Mouse (Mus musculus): ENCODE results near the gene Kiss1. TPM values are rescaled to one million over a fixed set of nuclear protein-coding genes. Genes with fewer than 3 reads are reported as not detected.
A peak's percentile ranks its signal among the peaks of the same experiment; 100 is the strongest.

The Kiss1 gene
- total and polyA plus RNA-seq, 3 experiments = not detected

GRCm38 (mm10) chr1:133363276-133364021 is 41.8 kb downstream of the Kiss1 start, which contains the start of gene Etnk2:
Etnk2 (plus strand) TSS chr1:133363572.
- DNase-seq = peak; percentile 94

- no peak for DNase-seq
These were observed 42.5 kb downstream of the Kiss1 start for GRCm38 (mm10) chr1:133364022-133364630.

- peak; percentile 45 for DNase-seq
These were observed 43.2 kb downstream of the Kiss1 start for GRCm38 (mm10) chr1:133364890-133365289.

DNA sequence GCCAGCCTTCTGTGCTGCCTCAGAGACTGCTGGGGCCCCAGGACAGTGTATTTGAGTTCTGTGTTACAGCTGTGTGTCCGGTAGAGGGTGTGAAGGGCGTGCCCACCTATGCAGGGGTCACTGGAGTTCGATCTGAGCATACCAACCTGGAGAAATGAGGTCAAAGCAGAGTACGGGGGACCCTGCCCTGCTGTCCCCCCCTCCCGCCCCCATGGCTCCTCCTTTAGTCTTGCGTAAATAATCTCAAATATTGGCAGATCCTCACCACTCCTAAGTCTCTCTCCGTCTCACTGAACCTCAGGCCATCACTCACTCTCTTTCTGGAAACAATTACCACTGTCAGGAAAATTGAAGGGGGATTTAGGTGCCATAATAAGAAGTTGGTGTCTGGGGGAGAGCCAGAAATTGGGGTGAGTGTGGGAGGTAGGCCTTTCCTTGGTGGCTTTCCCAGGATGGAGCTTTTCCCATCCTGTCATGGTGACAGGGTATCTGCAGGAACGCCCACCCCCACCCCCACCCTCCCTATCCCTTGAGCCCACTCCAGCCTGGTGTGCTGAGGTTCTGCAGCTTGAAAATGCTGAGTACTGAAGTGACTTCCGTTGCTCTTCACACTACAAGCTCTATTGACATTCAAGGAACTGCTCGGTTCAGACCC is 45.4 kb downstream of the Kiss1 start:
- DNase-seq = no peak

DNA sequence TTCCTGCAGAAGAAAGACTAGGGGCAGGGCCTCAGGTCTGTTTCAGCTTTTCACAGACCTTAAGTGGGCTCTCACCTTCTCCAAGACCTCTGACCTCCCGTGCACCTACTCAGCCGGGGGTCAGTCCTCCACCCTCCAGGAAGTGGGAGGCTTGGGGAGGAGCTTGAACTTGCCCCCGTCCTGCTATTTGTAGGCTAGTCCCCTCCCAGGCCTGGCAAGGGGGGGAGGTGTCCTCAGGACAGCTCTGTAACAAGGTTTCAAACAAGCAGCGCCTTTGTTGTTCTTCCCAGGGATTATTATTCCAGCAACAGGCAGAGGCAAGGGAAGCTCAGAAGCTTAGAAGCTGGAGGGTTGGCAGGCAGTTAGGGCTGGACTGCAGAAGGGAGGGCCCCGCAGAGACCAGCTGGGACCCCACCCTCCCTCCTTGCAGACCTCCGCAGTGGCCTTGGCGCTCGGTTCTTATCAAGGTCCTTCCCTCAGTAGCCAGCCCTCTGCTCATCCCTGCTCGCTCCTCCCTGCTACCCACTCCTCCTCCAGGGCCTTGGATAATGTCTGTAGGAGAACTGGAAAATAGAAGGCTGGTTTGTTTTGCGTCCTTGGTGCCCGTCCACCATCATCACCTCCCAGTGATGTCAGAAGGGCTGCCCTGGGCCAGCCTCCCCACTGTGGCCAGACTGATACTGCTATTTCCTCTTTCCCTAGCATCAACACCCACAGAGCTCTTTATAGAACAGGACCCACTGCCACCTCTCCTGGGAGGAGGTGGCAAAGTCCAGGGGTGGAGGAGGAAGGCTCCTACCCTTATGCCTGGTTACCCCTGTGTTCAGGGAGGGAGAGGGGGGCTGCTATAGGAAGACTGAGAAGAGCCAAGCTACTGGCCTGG is 46.2 kb downstream of the Kiss1 start:
- peak; percentile 69 for DNase-seq

DNA sequence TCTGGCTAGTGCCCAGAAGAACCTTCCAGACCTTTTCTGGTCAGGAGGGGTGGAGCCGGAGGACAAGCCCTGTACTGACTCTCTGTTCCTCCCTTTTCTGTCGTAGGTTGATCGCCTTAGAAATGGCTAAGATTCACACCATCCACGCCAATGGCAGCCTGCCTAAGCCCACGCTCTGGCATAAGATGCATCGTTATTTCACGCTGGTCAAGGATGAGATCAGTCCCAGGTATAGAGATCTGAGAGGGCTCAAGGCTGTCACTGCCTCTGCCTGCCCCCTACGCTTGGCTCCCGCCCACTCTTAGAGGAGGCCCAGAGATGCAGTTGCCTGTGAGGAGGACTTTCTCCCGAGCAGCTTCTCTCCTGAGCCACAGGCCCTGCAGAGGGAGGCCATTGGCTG is 47.0 kb downstream of the Kiss1 start:
- DNase-seq = peak; percentile 53

DNA sequence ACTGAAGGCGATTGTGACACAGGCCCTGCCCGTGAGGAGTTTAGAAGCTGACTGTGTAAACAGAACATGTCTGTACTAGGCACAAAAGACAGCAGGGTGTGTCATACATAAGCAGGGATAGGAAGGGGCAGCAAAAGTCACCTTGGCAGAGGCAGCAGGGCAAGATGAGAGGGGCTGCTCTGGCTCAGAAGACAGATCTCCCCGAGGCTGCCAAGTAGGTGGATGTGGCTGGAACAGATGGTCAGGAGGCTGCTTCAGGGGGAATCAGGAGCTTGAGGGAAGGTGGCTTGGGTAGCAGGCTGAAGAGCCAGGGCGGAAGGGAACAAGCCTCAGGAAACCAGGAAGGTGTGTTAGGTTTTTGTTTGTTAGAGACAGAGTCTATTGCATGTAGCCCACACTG is 48.7 kb downstream of the Kiss1 start:
- DNase-seq = no peak

DNA sequence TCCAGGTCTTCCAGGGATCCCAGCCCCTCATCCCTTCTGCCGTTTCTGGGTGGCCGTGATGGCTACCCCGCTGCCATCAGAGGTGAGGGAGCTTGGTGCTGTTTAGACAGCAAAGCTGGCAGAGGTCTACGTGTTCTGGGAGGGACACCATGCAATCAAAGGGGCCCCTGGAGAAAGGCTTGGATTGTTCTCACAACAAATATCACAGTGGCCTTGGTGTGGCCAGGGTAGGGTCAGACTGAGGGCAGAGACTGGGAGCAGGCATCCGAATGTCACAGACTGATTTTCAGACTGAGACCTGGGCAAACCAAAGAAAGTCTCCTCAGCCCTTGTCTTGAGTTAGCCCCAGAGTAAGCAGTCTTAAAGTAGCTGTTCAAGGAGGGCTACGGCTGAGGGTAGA is 49.8 kb downstream of the Kiss1 start:
- DNase-seq = peak; percentile 36

GRCm38 (mm10) chr1:133372113-133372512 is 50.4 kb downstream of the Kiss1 start:
- DNase-seq = peak; percentile 79

DNA sequence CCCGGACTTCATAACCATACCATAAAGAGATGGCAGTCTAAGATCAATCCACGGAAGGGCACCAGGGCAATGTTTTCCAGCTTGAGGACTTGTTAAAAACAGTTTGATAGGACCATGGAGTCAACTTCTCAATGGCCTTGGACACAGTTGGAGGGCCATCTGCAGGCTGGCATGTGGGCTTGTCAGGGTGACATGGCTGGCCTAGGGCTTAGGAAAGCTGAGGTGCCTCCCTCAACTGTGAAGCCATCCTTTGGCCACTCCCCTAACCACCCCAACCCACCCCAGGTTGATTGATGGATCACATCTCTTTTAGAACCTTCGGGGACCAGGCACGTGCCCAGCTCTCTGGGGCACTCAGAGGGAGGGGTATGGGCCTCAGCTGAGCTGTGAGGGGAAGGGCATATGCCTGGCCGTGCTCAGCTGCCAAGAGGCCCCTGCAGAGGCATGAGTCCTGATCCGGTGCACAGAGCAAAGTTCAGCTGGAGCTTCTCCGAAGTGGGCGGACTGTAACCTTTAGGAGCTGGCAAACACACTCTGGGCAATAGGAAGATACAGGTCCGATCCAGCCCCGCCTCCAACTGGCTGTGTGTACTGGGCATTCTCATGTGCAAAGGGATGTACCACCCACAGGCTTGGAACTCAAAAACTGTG is 54.1 kb downstream of the Kiss1 start:
- DNase-seq = no peak

- no peak for DNase-seq
These were observed 55.9 kb downstream of the Kiss1 start for GRCm38 (mm10) chr1:133377547-133377946.

Other genes starting within 250 kb of the Kiss1 start
- gene Ppp1r15b, start 190.7 kb upstream of the Kiss1 start, total RNA-seq (2021) = 10 to 100 TPM; 89.6 to 90.2 TPM
- gene Ppp1r15b, start 190.7 kb upstream of the Kiss1 start, polyA plus RNA-seq (2012; rRNA removed) = 34.1 and 40.4 TPM in 2 replicates
- gene Plekha6, start 157.7 kb upstream of the Kiss1 start, total RNA-seq (2021) = 10 to 100 TPM; 10.3 to 22.6 TPM
- gene Plekha6, start 157.7 kb upstream of the Kiss1 start, polyA plus RNA-seq (2012; rRNA removed) = 16.9 and 22.5 TPM in 2 replicates
- gene Golt1a, start 12.1 kb upstream of the Kiss1 start, total RNA-seq (2021) = under 1 TPM in 1 of 2 experiments, not detected in 1; 0.69 TPM
- not detected in 2 replicates for gene Golt1a, start 12.1 kb upstream of the Kiss1 start, polyA plus RNA-seq (2012; rRNA removed)
- 1 to 10 TPM; 5.5 to 9.2 TPM for gene Ren1, start 28.6 kb downstream of the Kiss1 start, total RNA-seq (2021)
- 4.4 and 6.0 TPM in 2 replicates for gene Ren1, start 28.6 kb downstream of the Kiss1 start, polyA plus RNA-seq (2012; rRNA removed)
- gene Etnk2, start 41.7 kb downstream of the Kiss1 start, total RNA-seq (2021) = 10 to 100 TPM in 1 of 2 experiments, 1 to 10 TPM in 1; 6.2 to 13.5 TPM
- 8.2 and 10.0 TPM in 2 replicates for gene Etnk2, start 41.7 kb downstream of the Kiss1 start, polyA plus RNA-seq (2012; rRNA removed)
- 10 to 100 TPM; 14.5 to 18.0 TPM for gene Sox13, start 102.5 kb downstream of the Kiss1 start, total RNA-seq (2021)
- gene Sox13, start 102.5 kb downstream of the Kiss1 start, polyA plus RNA-seq (2012; rRNA removed) = 24.1 and 26.2 TPM in 2 replicates

Data from adrenal gland, adult 2 months (tissue).